In the genomic region with DNA sequence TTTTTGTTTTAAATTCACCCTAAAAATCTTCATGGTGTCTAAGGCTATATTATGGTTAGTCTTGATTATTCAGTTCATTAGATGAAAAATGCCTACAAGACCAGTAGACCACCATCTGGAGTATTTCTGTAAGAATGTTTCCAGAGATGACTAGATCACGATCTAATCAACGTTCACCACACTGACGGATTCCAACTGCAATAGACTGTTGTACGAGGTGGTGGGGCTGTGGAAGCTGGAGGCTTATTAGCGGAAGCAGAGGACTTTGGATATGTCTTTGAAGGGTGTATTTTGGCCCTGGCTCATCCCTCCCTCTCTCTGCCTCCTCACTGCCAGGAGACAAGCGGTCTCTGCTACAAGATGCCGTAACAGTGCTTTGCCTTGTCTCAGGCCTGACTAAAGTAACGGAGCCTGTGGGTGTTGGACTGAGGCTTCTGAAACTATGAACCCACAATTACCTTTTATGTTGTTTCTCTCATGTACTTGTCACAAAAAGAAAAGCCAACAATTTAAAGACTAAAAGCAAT, we compare ENCODE assay signal across 32 mouse cellular contexts. TPM values are rescaled to one million over a fixed set of nuclear protein-coding genes. Genes with fewer than 3 reads are reported as not detected.
DNase-seq lines count a peak whose midpoint lies in the region; ATAC-seq and TF ChIP-seq lines count a peak whose summit lies in the region.
"Had no signal": no experiment of that assay in that cellular context is flagged by ENCODE, and none has a peak within 500 bp of the region (broad histone marks: within the 10 kb centered on the region; RNA-seq: fewer than 3 reads in every experiment).

No protein-coding gene starts in this region.

- no peaks in the 10 kb centered on the region for H3K27me3 ChIP-seq in liver, embryonic 11.5 days (replicated peaks; ENCODE audit: control insufficient read depth, insufficient read depth, low read length)
- no peaks in the 10 kb centered on the region for H3K27me3 ChIP-seq in liver, postnatal 0 days (ENCODE audit: insufficient read depth, low read length)
- no peaks in the 10 kb centered on the region for H3K27me3 ChIP-seq in heart, adult 2 months (ENCODE audit: control insufficient read depth, insufficient read depth, low read length)
- H3K27me3 ChIP-seq: hindbrain, embryonic 15.5 days; megakaryocyte, embryonic 14.5 days; neural tube, embryonic 12.5 days had no signal

- 73% methylated on average over 8 of the region's 8 CpGs for WGBS in liver, embryonic 11.5 days
- 69% methylated on average over 8 of the region's 8 CpGs for WGBS in liver, postnatal 0 days (ENCODE audit: insufficient replicate concordance)
- 81% methylated on average over 8 of the region's 8 CpGs for WGBS in heart, adult 2 months

- peak; percentile 19 for DNase-seq in lung, postnatal 10 days
- no peak for DNase-seq in lung, postnatal 14 days
- DNase-seq in liver, embryonic 11.5 days (ENCODE audit: low spot score), result no peak
- no peak for DNase-seq in liver, postnatal 0 days
- no peak for DNase-seq in heart, adult 2 months
- no peak for DNase-seq in adipocyte (ENCODE audit: low spot score)
- DNase-seq in adrenal gland, postnatal 25 days, result no peak
- DNase-seq: adrenal gland, postnatal 36 days; cerebellum, adult 11-12 months; cerebellum, postnatal 10 days; forebrain, postnatal 0 days; gastrocnemius, postnatal 36 days; kidney, adult 9 months; midbrain, embryonic 14.5 days; retina, postnatal 1 day; right cerebral cortex, postnatal 25 days; spleen, adult 18-20 months; thymus, postnatal 14 days had no signal

- H3K27ac ChIP-seq in liver, embryonic 11.5 days (ENCODE audit: low read depth, low read length), result no peak overlapping the region
- H3K27ac ChIP-seq in liver, postnatal 0 days (ENCODE audit: low read depth), result no peak overlapping the region
- H3K27ac ChIP-seq in heart, adult 2 months, result no peak overlapping the region
- H3K27ac ChIP-seq: embryonic facial prominence, embryonic 10.5 days; forebrain, embryonic 10.5 days; heart, embryonic 10.5 days; hindbrain, embryonic 15.5 days; limb, embryonic 10.5 days; neural tube, embryonic 12.5 days had no signal

- H3K4me3 ChIP-seq in liver, embryonic 11.5 days (ENCODE audit: low read depth, low read length), result no peak overlapping the region
- H3K4me3 ChIP-seq in liver, postnatal 0 days (ENCODE audit: low read depth, low read length), result no peak overlapping the region
- no peak overlapping the region for H3K4me3 ChIP-seq in heart, adult 2 months
- H3K4me3 ChIP-seq: embryonic facial prominence, embryonic 10.5 days; forebrain, embryonic 10.5 days; heart, embryonic 10.5 days; hindbrain, embryonic 15.5 days; limb, embryonic 10.5 days; megakaryocyte, embryonic 14.5 days; neural tube, embryonic 12.5 days had no signal

- H3K4me2 ChIP-seq in liver, embryonic 11.5 days, result no peak overlapping the region
- no peak overlapping the region for H3K4me2 ChIP-seq in liver, postnatal 0 days (ENCODE audit: low read depth, low read length)
- H3K4me2 ChIP-seq: hindbrain, embryonic 15.5 days; neural tube, embryonic 12.5 days had no signal

- TF ChIP-seq EP300 in liver, postnatal 0 days (IDR thresholded peaks at IDR 0.05; ENCODE audit: low read depth), result peak; percentile 57; the same call in 1 of the 2 replicates
- TF ChIP-seq EP300 in heart, adult 2 months (IDR thresholded peaks at IDR 0.05; ENCODE audit: insufficient read depth, low read depth, low read length), result no peak

- H3K4me1 ChIP-seq in liver, embryonic 11.5 days (replicated peaks; ENCODE audit: control insufficient read depth, insufficient read depth, low read length), result no peaks in the 10 kb centered on the region
- no peaks in the 10 kb centered on the region for H3K4me1 ChIP-seq in liver, postnatal 0 days (ENCODE audit: insufficient read depth)
- H3K4me1 ChIP-seq in heart, adult 2 months (ENCODE audit: control insufficient read depth, insufficient read depth, low read length), result no peaks in the 10 kb centered on the region
- H3K4me1 ChIP-seq: embryonic facial prominence, embryonic 10.5 days; forebrain, embryonic 10.5 days; heart, embryonic 10.5 days; hindbrain, embryonic 15.5 days; limb, embryonic 10.5 days; megakaryocyte, embryonic 14.5 days; neural tube, embryonic 12.5 days had no signal

- peaks cover 7% of the 10 kb centered on the region for H3K36me3 ChIP-seq in liver, embryonic 11.5 days (ENCODE audit: control insufficient read depth, insufficient read depth, low read length)
- H3K36me3 ChIP-seq in liver, postnatal 0 days (replicated peaks; ENCODE audit: insufficient read depth, low read length), result peaks cover 15% of the 10 kb centered on the region
- H3K36me3 ChIP-seq in heart, adult 2 months (ENCODE audit: control insufficient read depth, insufficient read depth, low read length), result no peaks in the 10 kb centered on the region

- H3K9me3 ChIP-seq in liver, embryonic 11.5 days (ENCODE audit: control insufficient read depth, low read length), result no peaks in the 10 kb centered on the region
- no peaks in the 10 kb centered on the region for H3K9me3 ChIP-seq in liver, postnatal 0 days (ENCODE audit: low read length)
- H3K9me3 ChIP-seq: embryonic facial prominence, embryonic 10.5 days; forebrain, embryonic 10.5 days; heart, embryonic 10.5 days; hindbrain, embryonic 15.5 days; limb, embryonic 10.5 days; megakaryocyte, embryonic 14.5 days; neural tube, embryonic 12.5 days had no signal

- TF ChIP-seq CTCF in liver, postnatal 0 days (IDR thresholded peaks at IDR 0.05; ENCODE audit: low read depth), result no peak
- TF ChIP-seq CTCF in heart, adult 2 months (IDR thresholded peaks at IDR 0.05), result no peak

- TF ChIP-seq POLR2A in heart, adult 2 months (IDR thresholded peaks at IDR 0.05; ENCODE audit: insufficient read depth, low read depth, low read length), result no peak

- intact Hi-C loops in heart, adult 2 months (cut with DNase I), result no loop called here

- H3K79me2 ChIP-seq in heart, adult 2 months (replicated peaks; ENCODE audit: control insufficient read depth, insufficient read depth, low read length), result no peaks in the 10 kb centered on the region

- peak; percentile 82 for ATAC-seq in liver, embryonic 11.5 days (replicated peaks; ENCODE audit: low FRiP score)
- ATAC-seq in liver, postnatal 0 days, result no peak
- ATAC-seq: forebrain, postnatal 0 days; lung, postnatal 0 days had no signal

- H3K9ac ChIP-seq in liver, embryonic 11.5 days (ENCODE audit: low read depth, low read length), result no peak overlapping the region
- no peak overlapping the region for H3K9ac ChIP-seq in liver, postnatal 0 days (replicated peaks)
- no peak overlapping the region for H3K9ac ChIP-seq in heart, adult 2 months (ENCODE audit: low read depth, low read length)
- H3K9ac ChIP-seq: forebrain, postnatal 0 days; hindbrain, embryonic 15.5 days; neural tube, embryonic 12.5 days had no signal

RNA-seq across cellular contexts. Expression of gene Gm28729, which starts 41.5 kb away (rescaled TPM):
- not detected in 2 replicates for polyA plus RNA-seq in liver, embryonic 11.5 days (2014; fragmentation: Nextera tagmentation; extraction: Ambion mirVana)
- not detected in 2 replicates for polyA plus RNA-seq in liver, postnatal 0 days (2015; fragmentation: Nextera tagmentation; extraction: Ambion mirVana)
- total RNA-seq in heart, adult 2 months (2021), result not detected
- polyA plus RNA-seq in heart, adult 2 months (2012; rRNA removed), result not detected in 2 replicates
- total RNA-seq in adrenal gland, postnatal 25 days (2021), result not detected in 2 replicates
- total RNA-seq: adrenal gland, postnatal 36 days; gastrocnemius, adult 18-20 months; hematopoietic stem cell, adult 5-6 weeks; liver, adult 2 months had no signal
- polyA plus RNA-seq: C2C12; embryonic facial prominence, embryonic 10.5 days; forebrain, embryonic 10.5 days; heart, embryonic 10.5 days; heart, embryonic 16.5 days; intestine, embryonic 14.5 days; limb, embryonic 10.5 days; liver, adult 2 months; midbrain, embryonic 14.5 days; neural tube, embryonic 12.5 days had no signal
